Mouse (Mus musculus) C2C12 (cell line): ENCODE measurements around the gene Sgk1. TPM values are rescaled to one million over a fixed set of nuclear protein-coding genes. Genes with fewer than 3 reads are reported as not detected.

ENCODE experiments used
- H3K27me3 ChIP-seq: one replicate; pipeline ENCODE4 v1.6.1; 2011; ENCODE audit not compliant: control insufficient read depth, insufficient read depth, insufficient read length
- H3K36me3 ChIP-seq: one replicate; pipeline ENCODE4 v1.6.1; 2011; ENCODE audit not compliant: control insufficient read depth, insufficient read depth
- H3K4me3 ChIP-seq: one replicate; pipeline ENCODE4 v1.5.1; 2011; ENCODE audit warnings: mild to moderate bottlenecking, control low read depth; ENCODE audit not compliant: poor library complexity, insufficient read depth, severe bottlenecking
- H3K79me2 ChIP-seq: one replicate; pipeline ENCODE4 v1.6.1; 2011; ENCODE audit not compliant: control insufficient read depth, insufficient read depth
- H3K79me3 ChIP-seq: one replicate; pipeline ENCODE4 v1.6.1; 2011; ENCODE audit warnings: low read depth, control low read depth
- H3ac ChIP-seq: one replicate; pipeline ENCODE3; 2011; ENCODE audit warnings: low read depth; ENCODE audit not compliant: control insufficient read depth, insufficient read length
- CEBPB ChIP-seq: IDR thresholded peaks from one replicate; pipeline ENCODE4 v1.6.1; 2011; ENCODE audit warnings: low read depth, mild to moderate bottlenecking, control low read depth, moderate library complexity
- CTCF ChIP-seq: IDR thresholded peaks from one replicate; pipeline ENCODE4 v1.5.1; 2011; ENCODE audit not compliant: control insufficient read depth, insufficient read depth, insufficient read length
- FOSL1 ChIP-seq: IDR thresholded peaks from one replicate; pipeline ENCODE4 v1.8.0; 2011; ENCODE audit warnings: mild to moderate bottlenecking, low read length; ENCODE audit not compliant: poor library complexity, insufficient read depth, severe bottlenecking
- MAX ChIP-seq: IDR thresholded peaks from one replicate; pipeline ENCODE4 v1.6.1; 2011; ENCODE audit warnings: mild to moderate bottlenecking, control low read depth
- MYOD1 ChIP-seq: IDR thresholded peaks from one replicate; pipeline ENCODE4 v1.6.1; 2011; ENCODE audit warnings: low read depth; ENCODE audit not compliant: control insufficient read depth, insufficient read length
- MYOG ChIP-seq: IDR thresholded peaks from one replicate; pipeline ENCODE4 v1.6.1; 2011; ENCODE audit not compliant: control insufficient read depth, insufficient read length; ENCODE audit errors: extremely low read depth
- USF1 ChIP-seq: IDR thresholded peaks from one replicate; pipeline ENCODE4 v1.6.1; 2011; ENCODE audit warnings: low read depth, mild to moderate bottlenecking, control low read depth, moderate library complexity
- polyA plus RNA-seq: library from polyadenylated mRNA; unstranded; fragments of >200 nt; fragmentation: generic; extraction: Trizol; gene quantifications from one replicate; pipeline ENCODE4 v1.2.1, GENCODE M21; 2012; ENCODE audit warnings: missing spikeins

The Sgk1 gene
- polyA plus RNA-seq, 1 experiment = 35.1 TPM

- TF ChIP-seq MYOG = no peak
- TF ChIP-seq MAX = no peak
- TF ChIP-seq MYOD1 = no peak
- no peak for TF ChIP-seq CTCF
- no peak for TF ChIP-seq USF1
- no peak for TF ChIP-seq FOSL1
- no peak for TF ChIP-seq CEBPB
- Histone ChIP-seq H3K4me3 (no peak overlapping the region), H3K27me3 (no peaks in the 10 kb centered on the region), H3K79me3 (no peaks in the 10 kb centered on the region), H3K79me2 (no peaks in the 10 kb centered on the region), H3K36me3 (no peaks in the 10 kb centered on the region), H3ac (no peak overlapping the region)
These were observed 1.6 kb downstream of the Sgk1 start for GRCm38 (mm10) chr10:21883587-21883986.

GRCm38 (mm10) chr10:21884534-21884933 is 2.5 kb downstream of the Sgk1 start:
- no peak for TF ChIP-seq CTCF
- no peak for TF ChIP-seq FOSL1
- no peak for TF ChIP-seq CEBPB
- TF ChIP-seq MAX = no peak
- no peak for TF ChIP-seq MYOG
- TF ChIP-seq USF1 = no peak
- TF ChIP-seq MYOD1 = no peak

GRCm38 (mm10) chr10:21889141-21889765 is 7.3 kb downstream of the Sgk1 start:
- Histone ChIP-seq H3K4me3 (no peak overlapping the region), H3K36me3 (no peaks in the 10 kb centered on the region), H3K79me2 (no peaks in the 10 kb centered on the region), H3ac (no peak overlapping the region), H3K79me3 (no peaks in the 10 kb centered on the region), H3K27me3 (no peaks in the 10 kb centered on the region)
- TF ChIP-seq FOSL1 = no peak
- TF ChIP-seq CTCF = no peak
- no peak for TF ChIP-seq USF1
- no peak for TF ChIP-seq MAX
- no peak for TF ChIP-seq MYOG
- TF ChIP-seq CEBPB = no peak
- TF ChIP-seq MYOD1 = no peak

More at GRCm38 (mm10) chr10:21884534-21884933, 2.5 kb downstream of the Sgk1 start:
- H3K36me3 ChIP-seq = no peaks in the 10 kb centered on the region
- H3K79me3 ChIP-seq = no peaks in the 10 kb centered on the region
- H3K4me3 ChIP-seq = no peak overlapping the region
- H3ac ChIP-seq = no peak overlapping the region
- H3K79me2 ChIP-seq = no peaks in the 10 kb centered on the region
- H3K27me3 ChIP-seq = no peaks in the 10 kb centered on the region

- Histone ChIP-seq H3ac (no peak overlapping the region), H3K79me2 (no peaks in the 10 kb centered on the region)
- no peak for TF ChIP-seq MYOG
- no peak for TF ChIP-seq FOSL1
- no peak for TF ChIP-seq USF1
- TF ChIP-seq MYOD1 = no peak
- no peak for TF ChIP-seq MAX
- TF ChIP-seq CTCF = no peak
- no peak for TF ChIP-seq CEBPB
These were observed 8.3 kb downstream of the Sgk1 start for GRCm38 (mm10) chr10:21890293-21890692.

GRCm38 (mm10) chr10:21891442-21891841 is 9.5 kb downstream of the Sgk1 start:
- no peak overlapping the region for H3K4me3 ChIP-seq
- H3ac ChIP-seq = no peak overlapping the region
- no peaks in the 10 kb centered on the region for H3K79me2 ChIP-seq
- no peaks in the 10 kb centered on the region for H3K27me3 ChIP-seq
- H3K79me3 ChIP-seq = no peaks in the 10 kb centered on the region
- no peaks in the 10 kb centered on the region for H3K36me3 ChIP-seq
- TF ChIP-seq MAX = no peak
- TF ChIP-seq FOSL1 = no peak
- no peak for TF ChIP-seq MYOD1
- TF ChIP-seq USF1 = no peak
- TF ChIP-seq CEBPB = no peak
- TF ChIP-seq CTCF = no peak
- no peak for TF ChIP-seq MYOG

More at GRCm38 (mm10) chr10:21890293-21890692, 8.3 kb downstream of the Sgk1 start:
- no peaks in the 10 kb centered on the region for H3K27me3 ChIP-seq
- H3K36me3 ChIP-seq = no peaks in the 10 kb centered on the region
- no peaks in the 10 kb centered on the region for H3K79me3 ChIP-seq
- no peak overlapping the region for H3K4me3 ChIP-seq

- Histone ChIP-seq H3K27me3 (no peaks in the 10 kb centered on the region), H3K4me3 (no peak overlapping the region), H3K36me3 (no peaks in the 10 kb centered on the region), H3K79me2 (no peaks in the 10 kb centered on the region), H3ac (no peak overlapping the region), H3K79me3 (no peaks in the 10 kb centered on the region)
- TF ChIP-seq CEBPB (no peak), FOSL1 (no peak), USF1 (no peak), MAX (no peak), MYOD1 (no peak), MYOG (no peak), CTCF (no peak)
These were observed 10.1 kb downstream of the Sgk1 start for GRCm38 (mm10) chr10:21892104-21892503.
